Mouse (Mus musculus) C2C12 (cell line): ENCODE data around the gene Izumo4. TPM values are rescaled to one million over a fixed set of nuclear protein-coding genes. Genes with fewer than 3 reads are reported as not detected.

Experiments used
- H3K27me3 ChIP-seq: one replicate; pipeline ENCODE4 v1.6.1; 2011; ENCODE audit not compliant: control insufficient read depth, insufficient read depth, insufficient read length
- H3K36me3 ChIP-seq: one replicate; pipeline ENCODE4 v1.6.1; 2011; ENCODE audit not compliant: control insufficient read depth, insufficient read depth
- H3K4me3 ChIP-seq: one replicate; pipeline ENCODE4 v1.5.1; 2011; ENCODE audit warnings: mild to moderate bottlenecking, control low read depth; ENCODE audit not compliant: poor library complexity, insufficient read depth, severe bottlenecking
- H3K79me2 ChIP-seq: one replicate; pipeline ENCODE4 v1.6.1; 2011; ENCODE audit not compliant: control insufficient read depth, insufficient read depth
- H3K79me3 ChIP-seq: one replicate; pipeline ENCODE4 v1.6.1; 2011; ENCODE audit warnings: low read depth, control low read depth
- H3ac ChIP-seq: one replicate; pipeline ENCODE3; 2011; ENCODE audit warnings: low read depth; ENCODE audit not compliant: control insufficient read depth, insufficient read length
- CEBPB ChIP-seq: IDR thresholded peaks from one replicate; pipeline ENCODE4 v1.6.1; 2011; ENCODE audit warnings: low read depth, mild to moderate bottlenecking, control low read depth, moderate library complexity
- CTCF ChIP-seq: IDR thresholded peaks from one replicate; pipeline ENCODE4 v1.5.1; 2011; ENCODE audit not compliant: control insufficient read depth, insufficient read depth, insufficient read length
- FOSL1 ChIP-seq: IDR thresholded peaks from one replicate; pipeline ENCODE4 v1.8.0; 2011; ENCODE audit warnings: mild to moderate bottlenecking, low read length; ENCODE audit not compliant: poor library complexity, insufficient read depth, severe bottlenecking
- MAX ChIP-seq: IDR thresholded peaks from one replicate; pipeline ENCODE4 v1.6.1; 2011; ENCODE audit warnings: mild to moderate bottlenecking, control low read depth
- MYOD1 ChIP-seq: IDR thresholded peaks from one replicate; pipeline ENCODE4 v1.6.1; 2011; ENCODE audit warnings: low read depth; ENCODE audit not compliant: control insufficient read depth, insufficient read length
- MYOG ChIP-seq: IDR thresholded peaks from one replicate; pipeline ENCODE4 v1.6.1; 2011; ENCODE audit not compliant: control insufficient read depth, insufficient read length; ENCODE audit errors: extremely low read depth
- USF1 ChIP-seq: IDR thresholded peaks from one replicate; pipeline ENCODE4 v1.6.1; 2011; ENCODE audit warnings: low read depth, mild to moderate bottlenecking, control low read depth, moderate library complexity
- polyA plus RNA-seq: library from polyadenylated mRNA; unstranded; fragments of >200 nt; fragmentation: generic; extraction: Trizol; gene quantifications from one replicate; pipeline ENCODE4 v1.2.1, GENCODE M21; 2012; ENCODE audit warnings: missing spikeins

Gene Izumo4
- polyA plus RNA-seq, 1 experiment, result 0.43 TPM

DNA sequence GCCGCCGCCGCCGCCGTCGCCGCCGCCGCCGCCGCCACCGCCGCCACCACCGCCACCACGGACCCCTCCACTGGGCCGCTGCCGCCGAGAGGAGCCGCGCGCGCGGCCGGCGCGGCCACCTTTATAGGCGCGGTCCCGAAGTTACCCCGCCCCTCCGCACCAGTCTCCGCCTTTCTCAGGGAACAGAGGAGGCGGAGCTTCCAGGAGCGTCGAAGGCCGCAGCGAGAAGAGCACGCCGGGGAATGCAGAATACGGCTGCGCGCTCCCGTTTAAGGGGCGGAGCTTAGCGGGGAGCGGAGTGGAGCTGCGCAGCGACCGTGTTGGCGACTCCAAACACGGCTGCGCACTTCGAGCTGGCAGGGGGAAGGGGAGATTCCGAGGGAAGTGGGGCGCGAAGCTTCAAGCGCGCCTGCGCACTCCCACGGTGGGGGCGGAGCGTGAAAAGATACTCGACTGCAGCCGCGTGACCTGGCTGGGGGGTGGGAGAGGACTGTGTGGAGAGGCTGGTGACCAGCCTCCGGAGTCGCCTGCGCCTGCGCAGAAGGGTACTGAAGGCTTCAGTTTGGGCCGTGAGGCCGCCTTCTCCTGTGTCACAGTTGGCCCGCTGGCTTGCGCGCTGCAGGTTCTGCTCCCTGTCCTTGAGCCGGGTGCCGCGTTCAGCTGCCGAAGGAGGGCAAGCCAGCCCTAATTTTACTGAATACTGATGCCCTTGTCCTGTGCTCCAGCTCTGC lies 25.6 kb upstream of the Izumo4 start:
- Histone ChIP-seq H3K79me3 (peaks cover 30% of the 10 kb centered on the region), H3K36me3 (peaks cover 4% of the 10 kb centered on the region), H3ac (peak overlapping the region; percentile 94), H3K79me2 (peaks cover 46% of the 10 kb centered on the region), H3K4me3 (peak overlapping the region; percentile 66), H3K27me3 (no peaks in the 10 kb centered on the region)
- TF ChIP-seq CTCF (no peak), MAX (peak; percentile 77), USF1 (peak; percentile 79)

DNA sequence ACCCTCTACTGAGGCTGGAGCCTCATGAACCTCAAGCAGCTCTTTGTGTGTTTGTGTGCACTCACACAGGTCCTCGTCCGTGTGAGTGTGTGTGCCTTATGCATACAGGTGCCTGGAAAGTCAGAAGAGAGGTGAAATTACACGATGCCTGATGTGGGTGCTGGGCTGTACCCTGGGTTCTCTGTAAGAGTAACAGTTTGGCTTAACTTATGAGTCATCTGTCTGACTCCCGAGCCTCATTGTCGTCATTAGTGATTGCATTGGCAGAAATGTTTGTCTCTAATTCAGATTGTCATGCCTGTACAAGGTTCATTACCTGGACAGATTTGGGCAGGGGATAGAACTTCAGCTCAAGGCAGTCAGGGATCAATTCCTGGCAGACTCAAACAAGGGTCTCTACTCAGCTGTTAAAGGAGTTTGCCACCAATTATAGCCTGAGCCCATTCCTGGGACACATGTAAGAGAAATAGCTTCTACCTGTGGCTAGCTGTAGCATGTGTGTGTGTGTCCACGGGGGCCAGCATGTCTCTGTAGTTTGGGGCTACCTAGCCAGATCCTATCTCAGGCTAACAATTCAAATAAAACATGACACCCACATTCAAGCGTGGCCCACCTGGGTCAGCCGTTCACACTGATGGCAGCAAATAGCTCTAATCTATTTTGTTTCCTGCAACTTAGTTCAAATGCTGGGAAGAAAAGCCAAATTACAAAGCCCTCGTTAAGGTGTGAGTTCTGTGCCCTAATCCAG lies 24.7 kb upstream of the Izumo4 start:
- Histone ChIP-seq H3K36me3 (no peaks in the 10 kb centered on the region), H3K79me2 (peaks cover 37% of the 10 kb centered on the region), H3ac (peak overlapping the region; percentile 35), H3K4me3 (peak overlapping the region; percentile 40), H3K79me3 (peaks cover 25% of the 10 kb centered on the region), H3K27me3 (no peaks in the 10 kb centered on the region)
- TF ChIP-seq CEBPB, result no peak

DNA sequence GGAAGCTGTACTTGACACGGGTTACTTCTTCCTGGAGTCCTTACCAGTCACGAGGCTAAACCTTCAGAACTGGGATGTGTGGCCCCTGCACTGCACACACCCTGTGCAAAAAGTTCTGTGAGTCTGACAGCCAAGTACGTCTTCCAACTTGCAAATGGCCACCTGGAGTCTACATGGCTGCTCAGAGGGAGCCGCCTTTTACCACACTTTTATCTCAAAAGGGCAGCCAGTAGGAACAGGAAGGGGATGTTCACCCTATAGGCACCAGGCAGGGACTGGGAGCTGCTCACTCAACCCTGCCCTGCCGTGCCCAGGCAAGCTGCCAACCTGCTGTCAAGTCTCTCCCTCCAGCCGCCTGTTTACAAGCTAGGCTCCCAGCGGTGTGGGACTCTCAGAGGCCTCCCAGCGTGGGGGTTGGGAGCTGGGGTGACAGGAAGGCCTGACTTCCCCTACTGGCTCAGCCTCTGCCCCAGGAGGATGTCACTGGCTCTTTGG lies 24.0 kb upstream of the Izumo4 start, which contains the start of gene Mknk2:
TSS of gene Mknk2 (minus strand) at position 171 of the 495 bp plus-strand sequence.
- no peak for TF ChIP-seq MYOD1
- no peak for TF ChIP-seq FOSL1
- TF ChIP-seq MAX, result peak; percentile 51

DNA sequence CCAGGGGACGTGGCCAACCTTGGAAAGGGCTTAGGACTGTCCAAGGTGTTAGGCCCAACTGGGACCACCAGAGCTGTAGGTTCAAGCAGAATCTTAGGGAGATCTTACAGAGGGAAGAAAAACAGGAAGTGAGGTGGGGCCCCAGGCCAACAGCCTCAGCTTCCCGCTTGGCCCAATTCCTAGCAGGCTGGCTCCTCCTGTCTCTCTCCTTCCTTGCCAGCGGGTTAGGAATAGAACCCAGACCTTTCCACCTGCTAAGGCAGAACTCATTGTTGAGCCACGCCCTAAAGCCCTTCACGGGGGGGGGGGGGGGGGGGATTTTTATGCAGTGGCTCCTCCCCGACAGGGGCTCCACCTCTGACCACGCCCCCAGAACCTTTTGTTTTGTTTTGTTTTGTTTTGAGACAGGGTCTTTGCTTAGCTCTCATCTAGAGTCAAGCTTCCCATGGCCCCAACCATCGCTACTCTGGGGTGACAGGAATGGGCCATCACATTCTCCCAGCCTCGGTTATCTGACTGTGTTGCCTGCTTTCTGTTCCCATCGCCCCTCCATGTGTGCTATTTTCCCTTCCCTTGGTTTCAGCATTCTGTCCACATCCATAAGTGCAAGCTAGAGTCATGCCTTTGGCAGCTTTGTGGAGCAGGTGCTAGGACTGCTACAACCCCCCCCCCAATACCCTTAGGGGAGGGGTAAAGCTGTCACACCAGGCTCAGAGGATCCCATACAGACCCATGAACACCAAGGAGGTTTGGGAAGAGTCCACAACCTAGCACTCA lies 23.2 kb upstream of the Izumo4 start:
- TF ChIP-seq MYOD1 (no peak), MAX (no peak), MYOG (no peak), CEBPB (no peak), USF1 (no peak), CTCF (no peak)
- Histone ChIP-seq H3K27me3 (no peaks in the 10 kb centered on the region), H3K4me3 (no peak overlapping the region), H3K79me3 (peaks cover 14% of the 10 kb centered on the region), H3K36me3 (no peaks in the 10 kb centered on the region), H3K79me2 (peaks cover 22% of the 10 kb centered on the region), H3ac (no peak overlapping the region)

More for the DNA sequence above, 24.0 kb upstream of the Izumo4 start, which contains the start of gene Mknk2:
- H3K27me3 ChIP-seq, result no peaks in the 10 kb centered on the region
- H3K79me3 ChIP-seq, result peaks cover 19% of the 10 kb centered on the region
- H3ac ChIP-seq, result peak within 1 kb of the TSS; percentile 35
- H3K36me3 ChIP-seq, result no peaks in the 10 kb centered on the region
- peaks cover 30% of the 10 kb centered on the region for H3K79me2 ChIP-seq
- H3K4me3 ChIP-seq, result peak within 1 kb of the TSS; percentile 40

DNA sequence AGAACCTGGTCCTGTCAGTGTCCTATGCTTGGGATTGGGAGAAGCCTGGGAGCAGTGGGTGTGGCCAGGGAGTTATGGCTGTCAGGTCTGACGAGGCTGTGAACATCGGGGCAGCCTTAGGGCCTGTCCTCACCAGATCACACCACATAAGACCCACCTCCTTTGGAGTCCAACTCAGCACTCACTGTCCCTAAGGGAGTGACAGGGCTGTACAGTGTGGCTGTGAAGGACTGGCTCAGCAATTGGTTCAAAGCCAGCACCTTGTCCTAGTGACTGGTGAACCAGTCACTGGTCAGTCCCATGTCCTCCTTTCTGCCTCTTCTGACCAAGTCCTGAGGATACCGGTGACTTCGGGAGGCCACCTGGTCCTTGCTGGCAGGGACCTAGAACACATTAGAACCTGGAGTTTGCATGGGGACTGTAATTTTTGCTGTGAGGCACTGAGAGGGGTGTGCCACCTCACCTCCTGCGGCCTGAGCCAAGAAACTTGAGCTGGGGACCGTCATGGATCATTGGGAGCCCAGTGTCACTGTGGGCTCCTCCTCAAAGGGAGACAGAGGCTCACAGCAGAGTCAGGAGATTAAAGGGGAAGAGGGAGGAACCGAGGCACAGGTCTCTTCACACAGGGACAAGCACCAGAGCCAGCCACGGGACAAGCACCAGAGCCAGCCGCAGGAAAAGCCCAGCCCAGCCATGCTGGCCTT lies 22.3 kb upstream of the Izumo4 start:
- Histone ChIP-seq H3ac (no peak overlapping the region), H3K79me2 (peaks cover 13% of the 10 kb centered on the region), H3K4me3 (no peak overlapping the region), H3K36me3 (peaks cover 5% of the 10 kb centered on the region), H3K79me3 (peaks cover 10% of the 10 kb centered on the region), H3K27me3 (no peaks in the 10 kb centered on the region)
- TF ChIP-seq MYOG (no peak), CTCF (no peak), USF1 (no peak), CEBPB (no peak), MYOD1 (no peak), MAX (no peak), FOSL1 (no peak)
